Mouse (Mus musculus) cortical plate, adult 2 months (tissue): ENCODE data around the gene Rab3ip. TPM values are rescaled to one million over a fixed set of nuclear protein-coding genes. Genes with fewer than 3 reads are reported as not detected.

ENCODE experiments used
- H3K27ac ChIP-seq: fragments of 200-500 bp; 2 replicates; pipeline ENCODE4 v1.5.1; 2012; ENCODE audit warnings: low read length, control low read depth, inconsistent platforms; ENCODE audit not compliant: insufficient read depth
- H3K4me1 ChIP-seq: fragments of 200-500 bp; 2 replicates; pipeline ENCODE4 v1.6.1; 2011; ENCODE audit warnings: low read length; ENCODE audit not compliant: control insufficient read depth, insufficient read depth
- H3K4me3 ChIP-seq: fragments of 200-500 bp; 2 replicates; pipeline ENCODE4 v1.5.1; 2011; ENCODE audit warnings: mild to moderate bottlenecking, low read length, control low read depth; ENCODE audit not compliant: insufficient read depth
- CTCF ChIP-seq: fragments of 200-500 bp; IDR thresholded peaks from 2 replicates; pipeline ENCODE4 v1.5.1; 2011; ENCODE audit warnings: mild to moderate bottlenecking, control low read depth, low read length; ENCODE audit not compliant: insufficient read depth; ENCODE audit errors: extremely low read depth
- POLR2A ChIP-seq: fragments of 200-500 bp; IDR thresholded peaks from 2 replicates; pipeline ENCODE4 v1.6.1; 2011; ENCODE audit warnings: mild to moderate bottlenecking, low read length, control low read depth; ENCODE audit not compliant: insufficient read depth; ENCODE audit errors: extremely low read depth
- polyA plus RNA-seq: library from polyadenylated mRNA; depleted of rRNA; stranded (reverse); fragments of >200 nt; gene quantifications from 2 replicates; pipeline ENCODE4 v1.2.3, GENCODE M21; 2012

The Rab3ip gene
- polyA plus RNA-seq, 1 experiment = 36.1 TPM

GRCm38 (mm10) chr10:116943025-116943424 lies 7.5 kb downstream of the Rab3ip start:
- H3K4me1 ChIP-seq = no peaks in the 10 kb centered on the region; the same call in 1 of the 2 replicates
- TF ChIP-seq POLR2A (no peak), CTCF (peak; percentile 27; the same call in 1 of the 2 replicates)
- no peak overlapping the region for H3K4me3 ChIP-seq
- H3K27ac ChIP-seq = no peak overlapping the region

DNA sequence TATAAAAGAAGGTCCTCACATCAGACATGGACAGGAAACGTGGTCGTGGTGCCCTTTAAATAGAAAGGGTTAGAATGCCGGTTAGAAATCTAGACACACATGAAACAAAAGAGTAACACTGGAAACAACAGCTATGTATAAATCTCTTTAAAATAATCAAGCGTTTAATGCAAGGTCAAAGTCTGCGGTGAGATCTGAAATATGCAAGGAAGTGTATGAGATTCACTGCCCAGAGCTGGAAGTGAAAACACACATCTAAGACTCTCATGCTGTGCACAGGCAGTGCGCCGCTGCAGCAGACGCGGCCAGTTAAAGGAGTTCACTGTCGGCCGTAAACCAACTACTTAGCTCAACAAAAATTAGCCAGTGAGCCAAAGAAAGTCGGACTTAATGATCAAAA lies 15.5 kb downstream of the Rab3ip start:
- Histone ChIP-seq H3K4me3 (no peak overlapping the region), H3K4me1 (peaks cover 3% of the 10 kb centered on the region; the same call in 1 of the 2 replicates), H3K27ac (no peak overlapping the region)
- no peak for TF ChIP-seq CTCF
- no peak for TF ChIP-seq POLR2A

- Histone ChIP-seq H3K4me1 (peaks cover 3% of the 10 kb centered on the region; the same call in 1 of the 2 replicates), H3K4me3 (no peak overlapping the region), H3K27ac (no peak overlapping the region)
- TF ChIP-seq CTCF = no peak
- TF ChIP-seq POLR2A = no peak
Observed at GRCm38 (mm10) chr10:116933794-116934193, 16.8 kb downstream of the Rab3ip start.

- Histone ChIP-seq H3K4me3 (no peak overlapping the region), H3K4me1 (peaks cover 3% of the 10 kb centered on the region; the same call in 1 of the 2 replicates), H3K27ac (no peak overlapping the region)
- TF ChIP-seq POLR2A = no peak
- no peak for TF ChIP-seq CTCF
Observed at GRCm38 (mm10) chr10:116932418-116932817, 18.2 kb downstream of the Rab3ip start.

GRCm38 (mm10) chr10:116931497-116932179 lies 18.9 kb downstream of the Rab3ip start:
- H3K4me1 ChIP-seq = peaks cover 3% of the 10 kb centered on the region; the same call in 1 of the 2 replicates
- no peak for TF ChIP-seq CTCF
- no peak for TF ChIP-seq POLR2A
- no peak overlapping the region for H3K27ac ChIP-seq
- no peak overlapping the region for H3K4me3 ChIP-seq

- Histone ChIP-seq H3K4me3 (no peak overlapping the region), H3K27ac (no peak overlapping the region), H3K4me1 (peaks cover 3% of the 10 kb centered on the region; the same call in 1 of the 2 replicates)
- no peak for TF ChIP-seq POLR2A
- TF ChIP-seq CTCF = no peak
Observed at GRCm38 (mm10) chr10:116930936-116931335, 19.6 kb downstream of the Rab3ip start.

DNA sequence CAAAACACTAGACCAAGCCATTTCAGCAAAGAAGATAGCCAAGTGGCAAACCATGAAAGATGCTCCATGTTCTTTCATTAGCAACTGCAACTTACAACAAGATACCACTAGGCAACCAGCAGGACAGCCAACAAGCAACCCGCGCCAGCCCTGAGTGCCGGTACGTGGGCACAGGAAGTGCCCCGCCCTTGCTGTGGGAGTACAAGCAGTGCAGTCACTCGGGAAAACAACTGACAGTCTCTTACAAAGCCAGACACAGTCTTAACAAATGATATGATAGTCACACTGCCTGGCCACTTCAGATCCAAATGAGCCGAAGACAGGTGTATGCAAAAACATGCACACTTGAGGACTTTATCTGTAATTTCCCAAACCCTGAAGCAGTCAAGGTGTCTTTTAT lies 20.1 kb downstream of the Rab3ip start:
- TF ChIP-seq CTCF (no peak), POLR2A (no peak)

GRCm38 (mm10) chr10:116928826-116929225 lies 21.7 kb downstream of the Rab3ip start:
- TF ChIP-seq POLR2A (no peak), CTCF (no peak)
- no peak overlapping the region for H3K27ac ChIP-seq
- no peak overlapping the region for H3K4me3 ChIP-seq
- H3K4me1 ChIP-seq = peaks cover 3% of the 10 kb centered on the region; the same call in 1 of the 2 replicates

More for the DNA sequence above, 20.1 kb downstream of the Rab3ip start:
- H3K4me3 ChIP-seq = no peak overlapping the region
- H3K4me1 ChIP-seq = peaks cover 3% of the 10 kb centered on the region; the same call in 1 of the 2 replicates
- no peak overlapping the region for H3K27ac ChIP-seq

DNA sequence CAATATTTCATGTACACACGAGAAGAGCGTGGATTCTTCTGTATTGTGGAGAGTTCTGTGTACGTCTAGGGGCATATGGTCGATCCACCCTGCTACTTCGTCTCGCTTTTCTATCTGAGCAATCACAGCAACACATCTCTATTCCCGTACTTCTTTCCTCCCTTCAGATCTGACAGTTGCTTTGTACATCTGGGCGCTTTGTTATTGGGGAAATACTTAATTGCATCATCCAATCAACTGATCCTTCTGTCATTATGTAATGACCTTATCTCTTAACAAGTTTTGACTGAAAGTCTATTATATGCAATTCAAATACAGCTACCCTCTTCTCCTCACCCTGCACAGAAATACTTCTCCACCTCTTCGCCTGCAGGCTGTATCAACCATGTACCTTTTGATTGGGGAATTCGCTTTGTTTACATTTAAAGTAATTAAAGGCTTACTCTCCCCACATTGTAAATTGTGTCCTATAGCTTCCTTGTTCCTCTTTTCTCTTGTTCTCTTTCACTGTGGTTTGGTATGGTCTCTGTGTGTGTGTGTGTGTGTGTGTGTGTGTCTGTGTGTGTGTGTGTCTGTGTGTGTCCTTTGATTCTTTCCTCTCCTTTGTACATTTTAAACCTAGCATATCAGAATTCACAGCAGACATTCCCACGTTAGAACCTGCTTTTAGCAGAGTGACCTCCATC lies 24.0 kb downstream of the Rab3ip start:
- Histone ChIP-seq H3K27ac (no peak overlapping the region), H3K4me1 (peaks cover 3% of the 10 kb centered on the region; the same call in 1 of the 2 replicates), H3K4me3 (no peak overlapping the region)
- TF ChIP-seq CTCF = no peak
- no peak for TF ChIP-seq POLR2A
